Mouse (Mus musculus) urinary bladder, adult 18-20 months (tissue): ENCODE data around the gene Xlr3a.
"Not testable (repeated sequence)": the region's sequence is repeated elsewhere in the genome, so short reads cannot be mapped to it uniquely, and the experiment has no call there.

ENCODE experiments used
- DNase-seq, 2 experiments: peaks; one replicate each; pipeline ENCODE4 v3.0.0; 2022; ENCODE audit warnings: low spot score in 2 of 2, mixed read lengths in 2 of 2

Xlr3a gene

GRCm38 (mm10) chrX:73096941-73097508 lies at the start of gene Xlr3a:
Gene Xlr3a, minus strand, starts transcription at chrX:73097095.
- DNase-seq: not testable (repeated sequence)

GRCm38 (mm10) chrX:73143218-73143618 lies 46.3 kb upstream of the Xlr3a start:
- not testable (repeated sequence) for DNase-seq

DNA sequence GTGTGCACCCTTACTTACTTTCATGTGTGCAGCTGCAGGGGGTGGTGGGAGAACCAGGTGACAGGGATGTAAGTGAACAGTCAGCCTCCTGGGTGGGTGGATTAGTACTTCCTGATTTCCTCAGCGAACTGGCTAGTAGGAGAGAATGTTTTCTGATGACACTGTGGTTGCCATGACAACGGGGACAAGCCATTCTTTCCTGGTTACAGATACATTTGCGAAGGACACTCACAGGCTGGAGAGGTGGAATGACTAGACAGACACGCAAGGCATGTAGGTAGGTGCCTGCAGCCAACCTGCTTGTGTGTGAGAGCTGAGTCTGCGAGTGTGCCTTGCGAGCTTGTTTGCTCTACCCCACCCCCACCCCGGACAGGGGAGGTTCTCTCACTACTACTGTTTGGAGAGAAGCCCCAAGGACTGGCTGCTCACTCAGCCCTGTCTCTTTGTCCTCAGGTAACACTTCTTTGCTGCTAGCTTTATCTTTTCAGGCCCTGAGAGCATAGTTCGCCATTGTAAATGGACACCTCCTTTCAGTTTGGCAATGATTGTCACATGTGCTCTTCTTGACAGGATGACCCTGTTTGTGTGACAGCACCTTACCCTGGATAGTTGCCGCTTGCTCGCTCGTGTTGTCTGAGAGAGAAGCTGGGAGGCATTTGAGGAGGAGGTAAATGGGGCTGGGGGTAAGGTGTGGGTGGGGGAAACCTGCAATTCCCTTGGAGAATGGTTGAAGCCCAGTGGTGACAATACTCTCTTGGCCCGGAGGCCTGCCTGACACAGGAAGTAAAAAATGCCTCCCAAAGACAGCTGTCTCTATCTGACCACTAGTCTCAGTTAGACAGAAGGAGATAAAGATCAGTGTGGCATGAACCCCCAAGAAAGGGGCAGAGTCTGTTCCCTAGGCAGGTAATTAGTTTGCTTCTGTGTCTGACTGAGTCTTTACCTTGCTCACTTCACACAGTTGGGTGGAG lies 26.2 kb upstream of the Xlr3a start:
- DNase-seq: not testable (repeated sequence)

GRCm38 (mm10) chrX:73116747-73117146 lies 19.9 kb upstream of the Xlr3a start, which contains the start of gene Gm14685:
Gene Gm14685, plus strand, starts transcription at chrX:73117047.
- not testable (repeated sequence) for DNase-seq

DNA sequence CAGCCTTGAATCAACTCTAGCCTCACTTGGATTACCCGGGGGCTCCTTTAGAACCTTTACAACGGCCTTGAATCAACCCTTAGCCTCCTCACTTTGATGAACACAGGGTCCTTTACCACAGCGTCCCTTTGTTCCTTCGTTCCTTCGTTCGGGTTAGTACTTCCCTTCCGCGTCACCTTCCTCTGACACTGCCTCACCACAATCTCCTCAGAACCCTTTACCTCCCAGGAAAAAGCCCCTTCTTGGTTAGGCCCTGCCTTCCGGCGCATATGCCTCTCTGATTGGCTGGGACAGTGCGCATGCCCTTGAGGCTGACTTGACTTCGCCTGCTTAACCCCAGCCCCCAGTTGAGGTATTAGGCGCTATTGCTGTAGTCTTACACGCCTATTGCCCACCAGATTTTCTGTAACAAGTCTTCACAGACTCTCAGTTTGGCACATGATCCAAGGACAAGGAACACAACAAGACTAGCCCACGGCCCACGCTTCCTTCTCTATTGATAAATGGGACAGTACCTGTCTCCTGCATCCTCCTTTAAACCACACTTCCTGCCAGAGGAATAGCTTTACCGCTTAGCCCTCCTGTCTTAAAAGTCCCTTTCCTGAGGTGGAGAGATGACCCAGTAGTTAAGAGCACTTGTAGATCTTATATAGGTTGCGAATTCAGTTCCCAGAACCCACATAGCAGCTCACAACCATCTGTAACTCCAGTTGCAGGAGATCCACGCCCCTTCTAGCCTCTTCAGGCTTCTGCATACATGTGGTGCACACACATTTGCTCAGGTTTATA lies 14.4 kb downstream of the Xlr3a start, which contains the start of gene Xlr4a:
TSS of gene Xlr4a (minus strand) at position 212 of the 789 bp plus-strand sequence.
- DNase-seq: not testable (repeated sequence)

DNA sequence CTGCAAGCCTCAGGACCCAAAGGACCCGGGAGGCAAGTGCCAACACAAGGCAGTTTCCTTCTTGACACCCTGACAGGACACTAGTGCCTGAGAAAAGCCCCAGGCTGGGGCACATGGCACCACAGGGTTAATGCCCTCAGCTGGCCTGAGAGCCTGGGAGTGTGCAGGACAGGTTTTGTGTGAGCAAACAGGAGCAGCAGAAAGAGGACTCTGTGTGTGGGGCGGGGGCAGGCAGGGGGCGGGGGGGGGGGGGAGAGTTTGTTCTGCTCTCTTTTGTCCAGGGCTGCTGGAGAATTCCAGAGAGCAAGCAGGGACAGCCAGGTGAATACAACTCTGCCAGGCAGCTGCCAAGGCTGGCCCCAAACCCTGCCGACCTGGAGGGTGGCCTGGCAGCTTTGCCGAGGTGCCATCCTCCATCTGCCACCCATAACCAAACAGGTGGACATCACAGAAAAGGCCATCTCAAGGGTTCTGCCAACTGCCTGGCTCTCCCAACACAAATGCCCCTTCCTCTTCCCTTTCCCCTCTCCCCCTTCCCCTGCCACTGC lies 30.1 kb downstream of the Xlr3a start:
- not testable (repeated sequence) for DNase-seq

DNA sequence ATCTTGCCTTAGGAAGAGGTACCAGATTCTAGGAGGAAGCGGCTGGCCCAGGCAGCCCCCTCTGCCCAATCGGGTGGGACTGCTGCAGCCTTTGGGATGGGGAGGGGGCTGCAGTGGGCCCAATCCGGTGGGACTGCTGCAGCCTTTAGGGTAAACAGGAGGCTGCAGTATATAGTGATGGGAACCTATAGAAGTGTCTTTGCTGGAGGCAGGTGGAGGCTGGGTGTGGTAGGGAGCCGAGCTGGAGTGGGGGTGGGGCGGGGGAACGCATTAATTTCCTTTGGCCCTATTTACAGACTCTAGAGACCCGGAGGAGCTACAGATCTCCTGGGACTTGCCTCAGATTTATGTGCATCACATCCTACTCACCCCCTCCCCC lies 32.5 kb downstream of the Xlr3a start, which contains the start of gene Pnma3:
TSS of gene Pnma3 (plus strand) at position 373 of the 379 bp plus-strand sequence.
- no peak for DNase-seq

DNA sequence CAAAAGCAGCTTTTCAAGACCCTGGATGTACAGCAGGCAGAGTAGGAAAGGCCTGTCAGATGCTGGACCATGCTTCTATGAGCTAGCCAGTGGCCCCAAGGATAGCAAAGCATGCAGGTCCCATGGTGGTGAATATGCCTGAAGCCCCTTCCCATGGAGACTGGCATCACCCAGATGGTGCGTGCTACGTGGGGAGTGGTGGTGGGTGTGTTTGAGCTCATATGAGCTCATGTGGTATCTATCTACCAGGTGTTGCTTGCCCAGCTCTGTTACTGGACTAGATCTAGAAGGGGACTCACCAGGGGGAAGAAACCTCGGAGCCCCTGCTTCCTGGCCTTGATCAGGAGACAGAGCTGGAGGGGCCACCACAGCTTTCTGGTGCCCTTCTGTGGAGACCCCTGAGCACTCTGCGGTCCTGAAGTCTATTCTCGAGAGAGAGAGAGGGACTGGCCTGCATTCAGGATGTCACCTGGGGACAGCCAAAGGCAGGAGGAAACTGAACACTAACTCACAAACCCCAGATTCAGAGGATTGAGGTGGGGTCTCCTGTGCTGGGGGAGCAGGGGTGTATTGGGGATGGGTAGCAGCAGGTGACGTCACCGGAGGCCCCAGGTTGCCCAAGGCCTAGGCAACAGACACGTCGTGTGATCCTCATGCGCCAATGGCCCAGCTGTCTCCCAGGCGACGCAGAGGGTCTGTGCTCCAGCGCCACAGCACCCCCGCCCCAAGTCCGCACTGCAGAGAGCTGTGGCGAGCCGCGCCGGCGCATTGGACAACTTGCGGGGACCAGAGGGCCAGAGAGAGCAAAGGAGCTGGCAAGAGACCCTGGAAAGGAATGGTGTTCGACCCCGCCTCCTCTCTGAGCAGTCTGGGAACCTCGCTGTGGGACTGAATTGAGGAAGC lies 33.1 kb downstream of the Xlr3a start:
- no peak for DNase-seq

DNA sequence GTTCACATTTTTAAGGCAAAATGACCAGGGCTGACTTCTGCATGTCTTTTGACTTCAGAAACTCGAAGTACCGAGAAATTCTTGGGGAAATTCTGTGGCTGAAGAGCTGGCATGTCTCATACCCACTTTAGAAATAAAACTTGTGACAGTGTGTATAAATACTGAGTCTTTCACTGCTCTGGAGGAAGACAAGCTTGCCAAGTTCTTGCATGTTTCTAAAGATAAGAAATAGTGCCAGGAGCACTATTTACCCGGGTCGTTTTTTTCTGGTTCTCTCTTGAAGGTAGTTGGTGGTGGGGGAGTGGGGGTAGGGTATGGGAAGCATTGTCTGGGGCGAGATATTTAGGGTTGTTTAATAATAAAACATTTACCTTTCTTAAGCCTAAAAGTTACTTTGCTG lies 34.6 kb downstream of the Xlr3a start:
- DNase-seq: no peak

DNA sequence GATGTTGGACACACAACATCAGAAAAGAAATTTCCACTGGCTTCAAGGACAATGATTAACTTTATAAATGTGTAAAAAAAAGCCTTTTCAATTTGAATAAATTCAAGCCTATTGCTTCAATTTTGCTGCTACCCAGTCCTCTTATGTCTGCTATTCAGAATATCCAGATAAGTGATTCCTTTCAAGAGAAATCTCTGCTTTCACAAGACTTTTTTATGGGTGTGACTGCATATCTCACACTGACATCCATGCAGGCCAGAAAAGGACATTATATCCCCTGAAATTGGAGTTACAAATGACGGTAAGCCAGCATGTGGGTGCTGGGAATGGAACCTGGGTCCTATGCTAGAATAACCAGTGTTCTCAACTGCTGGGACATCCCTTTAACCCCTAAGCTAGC lies 35.4 kb downstream of the Xlr3a start:
- no peak for DNase-seq

- DNase-seq: peak; percentile 69 to 80
Measured at GRCm38 (mm10) chrX:73053860-73054563, 42.9 kb downstream of the Xlr3a start.

DNA sequence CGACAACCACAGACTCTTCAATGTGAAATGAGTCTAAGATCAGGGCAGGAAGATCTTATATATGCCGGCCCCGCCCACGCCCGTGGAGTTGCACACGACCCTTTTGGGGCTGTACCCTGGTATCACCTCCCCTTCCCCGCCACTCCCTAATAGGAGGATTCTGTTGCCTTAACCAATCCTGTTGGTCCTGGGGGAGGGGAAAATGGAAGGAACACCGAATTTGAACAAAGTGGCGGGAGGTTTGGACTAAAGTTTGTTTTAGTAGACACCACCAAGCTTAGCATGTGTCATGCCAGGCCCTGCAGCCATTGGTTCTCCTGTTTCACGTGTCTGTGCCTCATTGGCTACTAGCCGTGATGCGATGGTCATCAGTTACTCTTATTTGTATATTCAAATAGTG lies 57.2 kb downstream of the Xlr3a start:
- no peak for DNase-seq

DNA sequence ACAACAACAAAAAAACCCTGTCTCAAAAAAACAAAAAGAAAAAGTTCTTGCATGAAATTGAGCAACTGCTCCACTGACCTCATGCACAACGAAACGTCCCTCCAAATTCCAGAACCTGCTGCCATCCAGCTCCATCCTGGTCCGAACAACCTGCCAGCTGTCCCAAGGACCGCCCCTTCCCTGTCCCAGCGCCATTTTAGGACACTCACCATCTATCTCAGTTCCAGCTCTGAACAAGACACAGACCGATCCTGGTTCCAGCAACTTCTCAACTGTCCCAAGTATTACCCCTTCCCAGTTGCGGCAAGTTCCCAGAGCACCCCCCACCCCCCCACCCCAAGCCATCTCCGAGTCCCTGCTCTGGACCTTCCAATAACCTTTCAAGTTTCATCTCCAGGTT lies 58.1 kb downstream of the Xlr3a start:
- DNase-seq: no peak

DNA sequence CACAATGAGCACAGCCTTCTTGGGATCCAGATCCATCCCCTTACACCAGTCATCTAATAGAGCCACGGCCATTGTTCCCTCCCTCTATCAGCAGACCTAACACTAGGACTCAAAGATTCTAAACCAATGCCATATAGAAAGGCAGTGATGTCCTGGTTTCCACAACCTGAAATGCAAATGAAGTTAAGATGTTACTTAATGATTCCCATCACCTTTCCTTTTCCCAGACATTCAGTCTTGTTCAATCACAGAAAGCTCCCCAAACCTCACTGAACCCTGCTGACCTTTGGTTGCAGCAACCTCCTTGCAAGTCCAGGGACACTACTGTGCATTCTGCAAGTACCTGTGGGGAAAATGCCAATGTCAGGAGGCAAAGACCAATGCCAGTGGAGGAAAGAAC lies 59.9 kb downstream of the Xlr3a start, which contains the start of gene Pnma5:
TSS of gene Pnma5 (minus strand) at position 101 of the 400 bp plus-strand sequence.
- DNase-seq: no peak
